Mouse (Mus musculus) heart, embryonic 11.5 days (tissue): ENCODE data around the gene Irf3. TPM values are rescaled to one million over a fixed set of nuclear protein-coding genes. Genes with fewer than 3 reads are reported as not detected.

Experiments used
- ATAC-seq: fragments of 200-750 bp; cut with Nextera tagmentation; replicated peaks from 2 replicates; pipeline ENCODE4 v1.8.0; 2017; ENCODE audit warnings: moderate library complexity; ENCODE audit not compliant: insufficient number of reproducible peaks, low FRiP score, low TSS enrichment
- H3K27ac ChIP-seq: fragments of 300-500 bp; sonication (generic); 2 replicates; pipeline ENCODE4 v1.5.1; 2014; ENCODE audit warnings: mild to moderate bottlenecking, low read depth, low read length
- H3K27me3 ChIP-seq: fragments of 300-500 bp; sonication (generic); 2 replicates; pipeline ENCODE4 v1.6.1; 2014; ENCODE audit warnings: mild to moderate bottlenecking, low read length, mixed read lengths; ENCODE audit not compliant: control insufficient read depth, insufficient read depth
- H3K36me3 ChIP-seq: fragments of 300-500 bp; sonication (generic); 2 replicates; pipeline ENCODE4 v1.6.1; 2014; ENCODE audit warnings: mild to moderate bottlenecking, low read length, moderate library complexity, mixed read lengths; ENCODE audit not compliant: control insufficient read depth, insufficient read depth
- H3K4me1 ChIP-seq: fragments of 300-500 bp; sonication (generic); 2 replicates; pipeline ENCODE4 v1.6.1; 2014; ENCODE audit warnings: low read length; ENCODE audit not compliant: control insufficient read depth, insufficient read depth
- H3K4me2 ChIP-seq: fragments of 300-500 bp; sonication (generic); 2 replicates; pipeline ENCODE4 v1.6.1; 2014; ENCODE audit warnings: mild to moderate bottlenecking, moderate library complexity
- H3K4me3 ChIP-seq: fragments of 300-500 bp; sonication (generic); 2 replicates; pipeline ENCODE4 v1.5.1; 2014; ENCODE audit warnings: low read depth, low read length
- H3K9ac ChIP-seq: fragments of 300-500 bp; sonication (generic); 2 replicates; pipeline ENCODE4 v1.6.1; 2014; ENCODE audit warnings: mild to moderate bottlenecking, low read depth, low read length, moderate library complexity
- H3K9me3 ChIP-seq: fragments of 300-500 bp; sonication (generic); replicated peaks from 2 replicates; pipeline ENCODE4 v1.6.1; 2016; ENCODE audit warnings: low read length; ENCODE audit not compliant: control insufficient read depth
- WGBS: fragments of 180-500 bp; shearing (Covaris S2); extraction: QIAGEN DNeasy Blood & Tissue Kit; methylation state at CpG from one replicate; pipeline ENCODE4 v1.1.7; 2014; ENCODE audit not compliant: insufficient replicate concordance; 5-methylcytosine and 5-hydroxymethylcytosine counted together
- polyA plus RNA-seq: library from polyadenylated mRNA; unstranded; fragments of >200 nt; fragmentation: Nextera tagmentation; extraction: Ambion mirVana; gene quantifications from 2 replicates; pipeline ENCODE4 v1.2.1, GENCODE M21; 2014

Gene Irf3
- polyA plus RNA-seq, 1 experiment from 2014 or later = 61.4 TPM

DNA sequence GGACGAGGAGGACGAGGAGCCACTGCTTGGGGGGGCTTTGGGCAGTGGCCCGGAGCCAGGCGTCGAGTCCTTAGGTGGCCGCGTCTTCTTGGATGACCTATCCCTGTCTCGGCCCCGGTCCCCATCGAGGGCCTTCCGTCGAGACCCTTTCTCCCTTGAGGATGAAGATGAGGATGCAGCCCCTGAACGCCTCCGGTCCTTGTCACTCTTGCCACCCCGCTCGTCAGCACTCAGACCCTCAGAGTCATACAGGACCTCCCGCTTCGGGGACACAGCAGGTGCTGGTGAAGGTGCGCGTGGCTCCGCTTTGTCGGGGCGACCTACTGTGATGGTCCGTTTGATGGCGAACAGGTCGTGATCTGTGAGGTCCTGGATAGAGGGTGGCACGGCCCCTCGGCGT is 9.7 kb downstream of the Irf3 start:
- Histone ChIP-seq H3K4me1 (no peaks in the 10 kb centered on the region), H3K4me3 (no peak overlapping the region), H3K9ac (no peak overlapping the region), H3K36me3 (peaks cover 72% of the 10 kb centered on the region), H3K9me3 (no peaks in the 10 kb centered on the region), H3K4me2 (no peak overlapping the region), H3K27ac (no peak overlapping the region), H3K27me3 (no peaks in the 10 kb centered on the region)
- ATAC-seq = no peak
- 91% methylated on average over 28 of the region's 29 CpGs for WGBS

DNA sequence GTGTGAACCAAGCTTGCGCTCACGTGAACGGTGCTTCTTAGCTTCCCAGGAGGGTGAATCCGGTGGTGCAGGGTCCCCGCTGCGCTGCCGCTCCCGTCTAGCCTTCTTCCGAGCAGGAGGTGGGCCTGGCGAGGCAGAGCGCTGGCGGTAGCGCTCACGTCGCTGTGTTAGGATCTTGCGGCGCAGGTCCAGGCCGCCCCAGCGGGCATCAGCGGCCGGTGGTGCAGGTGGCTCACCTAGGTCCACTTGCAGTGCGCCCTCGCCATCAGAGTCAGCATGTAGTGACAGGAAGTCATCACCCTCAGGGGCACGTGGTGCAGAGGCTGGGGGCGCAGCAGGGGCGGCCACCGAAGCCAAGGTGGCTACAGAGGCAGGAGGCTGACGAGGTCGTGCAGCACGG is 10.4 kb downstream of the Irf3 start:
- 89% methylated on average over 30 of the region's 30 CpGs for WGBS
- Histone ChIP-seq H3K4me2 (no peak overlapping the region), H3K27me3 (no peaks in the 10 kb centered on the region), H3K36me3 (peaks cover 70% of the 10 kb centered on the region), H3K4me3 (no peak overlapping the region), H3K9ac (no peak overlapping the region), H3K4me1 (no peaks in the 10 kb centered on the region), H3K9me3 (no peaks in the 10 kb centered on the region), H3K27ac (no peak overlapping the region)
- ATAC-seq = no peak

DNA sequence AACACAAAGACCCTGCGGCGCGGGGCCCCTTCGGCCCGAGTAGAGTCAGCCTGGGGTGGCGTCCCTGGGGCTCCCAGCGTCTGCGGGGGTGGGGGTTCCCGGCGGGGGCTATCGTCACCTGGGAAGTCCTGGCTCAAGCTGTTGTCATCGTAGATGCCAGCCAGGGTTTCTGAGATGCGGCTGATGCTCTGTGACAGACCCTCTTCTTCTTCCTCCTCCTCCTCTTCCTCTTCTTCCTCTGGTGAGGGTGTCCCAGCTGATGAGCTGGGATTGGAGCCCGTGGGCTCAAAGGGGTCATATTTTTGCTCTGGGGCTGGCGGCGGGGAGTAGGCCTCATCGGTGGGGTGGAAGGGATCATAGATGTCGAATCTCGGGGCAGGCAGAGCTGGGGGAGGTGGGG is 11.0 kb downstream of the Irf3 start:
- 0 out of 2 replicates have a peak, but pooled peaks cover 2% of the 10 kb centered on the region for H3K4me1 ChIP-seq
- H3K9me3 ChIP-seq = no peaks in the 10 kb centered on the region
- no peak overlapping the region for H3K9ac ChIP-seq
- H3K27ac ChIP-seq = no peak overlapping the region
- no peaks in the 10 kb centered on the region for H3K27me3 ChIP-seq
- no peak overlapping the region for H3K4me2 ChIP-seq
- H3K4me3 ChIP-seq = no peak overlapping the region
- no peak for ATAC-seq
- peaks cover 68% of the 10 kb centered on the region for H3K36me3 ChIP-seq
- 90% methylated on average over 19 of the region's 19 CpGs for WGBS

DNA sequence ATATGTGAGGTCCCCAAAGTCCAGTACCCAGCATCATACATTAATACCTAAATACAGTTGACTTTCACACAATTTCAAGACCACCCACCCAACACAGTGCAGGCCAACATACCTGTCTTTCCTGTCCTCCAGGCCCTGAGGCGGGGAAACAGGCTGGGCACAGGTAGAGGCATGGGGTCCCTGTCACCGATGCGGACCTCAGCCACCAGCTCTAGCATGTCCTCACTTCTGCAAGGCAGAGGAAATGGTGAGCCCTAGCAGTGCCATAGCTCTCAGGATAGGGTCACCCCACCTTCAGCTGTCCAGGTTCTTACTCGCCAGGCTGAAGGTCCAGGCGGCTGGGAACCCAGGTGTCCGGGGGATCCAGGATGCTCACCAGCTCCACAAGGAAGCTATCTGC is 14.6 kb downstream of the Irf3 start:
- H3K27ac ChIP-seq = no peak overlapping the region

DNA sequence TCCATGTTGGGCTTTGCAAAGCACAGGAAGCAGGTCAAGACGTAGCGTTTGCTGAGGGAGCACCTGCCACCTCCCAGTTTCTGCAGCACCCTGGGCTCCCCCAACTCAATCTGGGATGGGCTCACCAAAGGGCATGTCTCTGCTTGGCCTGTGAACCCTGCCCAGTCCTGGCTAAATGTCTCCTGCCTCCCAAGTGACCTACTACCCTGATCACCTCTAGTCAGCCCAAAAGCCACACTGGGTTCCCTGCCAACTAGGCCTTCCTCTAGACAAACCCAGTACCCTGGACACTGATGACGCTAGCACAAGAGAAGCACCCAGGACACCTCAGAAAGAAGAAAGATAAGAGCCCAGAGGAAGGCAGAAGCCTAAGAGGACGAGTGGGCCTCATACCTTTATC is 15.4 kb downstream of the Irf3 start:
- Histone ChIP-seq H3K4me1 (peaks cover 12% of the 10 kb centered on the region), H3K9ac (no peak overlapping the region), H3K27me3 (no peaks in the 10 kb centered on the region), H3K4me2 (no peak overlapping the region), H3K9me3 (no peaks in the 10 kb centered on the region), H3K27ac (no peak overlapping the region), H3K4me3 (no peak overlapping the region), H3K36me3 (peaks cover 42% of the 10 kb centered on the region)
- 77% methylated on average over 4 of the region's 4 CpGs for WGBS
- ATAC-seq = no peak

More for the DNA sequence above, 14.6 kb downstream of the Irf3 start:
- Histone ChIP-seq H3K4me1 (peaks cover 12% of the 10 kb centered on the region), H3K4me2 (no peak overlapping the region), H3K27me3 (no peaks in the 10 kb centered on the region), H3K9me3 (no peaks in the 10 kb centered on the region), H3K4me3 (no peak overlapping the region), H3K36me3 (peaks cover 50% of the 10 kb centered on the region), H3K9ac (no peak overlapping the region)
- 93% methylated on average over 6 of the region's 6 CpGs for WGBS
- ATAC-seq = no peak

DNA sequence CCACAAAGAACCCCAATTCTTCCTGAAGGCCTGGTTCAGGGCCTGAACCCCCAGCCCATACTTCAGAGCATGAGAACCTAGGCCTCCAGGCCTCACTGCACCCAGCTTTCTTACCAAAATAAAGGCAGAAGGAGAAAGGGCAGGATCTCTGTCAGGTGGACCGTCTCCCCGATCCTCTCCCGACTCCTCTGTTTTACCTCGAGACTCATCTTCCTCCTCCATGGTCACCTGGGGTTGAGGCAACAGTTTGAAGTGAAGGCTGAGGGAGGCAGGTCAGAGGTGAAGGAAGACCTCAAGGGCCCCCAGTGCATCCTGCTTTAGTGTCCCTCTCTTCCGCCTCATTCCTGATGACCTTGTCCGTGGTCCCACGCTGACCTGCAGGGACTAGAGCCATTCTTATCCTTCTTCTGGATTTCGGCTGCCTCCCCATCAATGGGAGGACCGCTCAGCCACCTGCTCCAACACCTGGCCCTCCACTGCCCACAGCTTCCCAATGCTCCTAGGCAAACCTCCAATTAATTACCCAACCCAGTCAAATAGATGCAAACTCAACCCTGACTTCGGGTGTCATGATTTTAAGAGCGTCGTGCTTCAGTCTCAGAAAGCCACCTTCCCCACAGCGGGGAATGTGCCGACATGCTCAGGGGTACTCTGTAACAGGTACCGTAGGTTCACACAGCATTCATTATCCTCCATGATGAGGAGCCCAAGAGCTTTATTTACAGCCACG is 16.1 kb downstream of the Irf3 start:
- H3K9ac ChIP-seq = no peak overlapping the region
- H3K27ac ChIP-seq = no peak overlapping the region
- H3K9me3 ChIP-seq = no peaks in the 10 kb centered on the region
- H3K4me3 ChIP-seq = no peak overlapping the region
- H3K27me3 ChIP-seq = no peaks in the 10 kb centered on the region
- H3K4me1 ChIP-seq = peaks cover 17% of the 10 kb centered on the region
- H3K4me2 ChIP-seq = no peak overlapping the region
- ATAC-seq = no peak
- H3K36me3 ChIP-seq = peaks cover 40% of the 10 kb centered on the region
- 94% methylated on average over 16 of the region's 16 CpGs for WGBS

DNA sequence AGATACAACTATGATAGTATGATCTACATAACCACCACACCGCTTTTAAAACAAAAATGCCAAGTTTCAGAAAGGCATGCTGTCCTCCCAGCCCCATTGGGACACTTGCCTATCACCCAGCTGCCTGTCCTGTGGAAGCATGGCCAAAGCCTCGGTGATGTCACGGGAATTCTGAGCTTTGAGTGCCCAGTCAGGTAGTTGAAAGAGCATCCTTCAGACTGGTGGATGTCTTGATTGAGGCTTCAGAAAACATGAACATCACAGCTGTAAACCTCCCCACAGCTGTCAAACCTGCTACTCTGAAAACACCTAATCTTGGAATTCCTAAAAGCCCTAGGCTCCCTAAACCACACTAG is 16.6 kb downstream of the Irf3 start:
- no peak overlapping the region for H3K9ac ChIP-seq
- peaks cover 22% of the 10 kb centered on the region for H3K4me1 ChIP-seq
- no peak overlapping the region for H3K4me3 ChIP-seq
- H3K36me3 ChIP-seq = peaks cover 35% of the 10 kb centered on the region
- no peak overlapping the region for H3K4me2 ChIP-seq
- 92% methylated on average over 3 of the region's 3 CpGs for WGBS
- no peak overlapping the region for H3K27ac ChIP-seq
- no peaks in the 10 kb centered on the region for H3K9me3 ChIP-seq
- ATAC-seq = no peak
- H3K27me3 ChIP-seq = no peaks in the 10 kb centered on the region

DNA sequence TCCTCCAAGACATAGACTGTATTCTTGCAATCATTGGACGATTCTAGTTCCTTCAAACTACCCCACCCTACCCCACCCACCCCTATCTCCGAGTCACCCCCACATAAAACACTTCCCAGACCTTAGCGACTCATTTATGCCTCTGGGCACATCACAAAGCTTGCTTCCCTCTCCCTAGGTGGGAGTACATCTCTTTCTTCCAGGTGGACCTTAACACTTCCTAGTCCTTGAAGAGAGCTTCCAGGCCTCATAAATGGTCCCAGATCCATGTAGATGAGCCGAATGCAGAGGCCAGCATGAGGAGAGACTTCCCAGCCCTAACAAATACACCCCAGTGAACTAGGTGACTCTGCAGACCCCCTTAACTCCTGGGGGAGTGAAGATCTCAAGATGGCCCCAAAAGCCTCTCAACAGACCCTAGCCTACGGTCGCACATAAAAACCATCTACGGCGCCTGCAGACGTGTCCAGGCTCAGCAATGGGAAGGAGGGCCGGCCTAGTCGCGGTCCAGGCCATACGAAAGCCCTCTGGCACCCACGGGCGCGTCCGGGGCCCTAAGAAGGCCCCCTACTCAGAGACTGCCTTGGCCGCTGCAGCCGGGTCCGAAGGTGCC is 18.0 kb downstream of the Irf3 start:
- peak overlapping the region; percentile 84 for H3K4me2 ChIP-seq
- H3K4me3 ChIP-seq = peak overlapping the region; percentile 94
- WGBS = 2% methylated on average over 20 of the region's 20 CpGs
- H3K36me3 ChIP-seq = peaks cover 23% of the 10 kb centered on the region
- peak overlapping the region; percentile 99 for H3K9ac ChIP-seq
- H3K4me1 ChIP-seq = peaks cover 22% of the 10 kb centered on the region
- H3K27ac ChIP-seq = peak overlapping the region; percentile 87
- no peak for ATAC-seq
- no peaks in the 10 kb centered on the region for H3K27me3 ChIP-seq
- H3K9me3 ChIP-seq = no peaks in the 10 kb centered on the region
